Mouse (Mus musculus) heart, embryonic 14.5 days (tissue): ENCODE measurements around the gene Tbc1d9b. TPM values are rescaled to one million over a fixed set of nuclear protein-coding genes. Genes with fewer than 3 reads are reported as not detected.
A peak's percentile ranks its signal among the peaks of the same experiment; 100 is the strongest.

Source experiments
- ATAC-seq: fragments of 200-750 bp; cut with Nextera tagmentation; 2 replicates; pipeline ENCODE4 v1.8.0; 2017; ENCODE audit warnings: low read depth, moderate TSS enrichment; ENCODE audit not compliant: insufficient number of reproducible peaks, insufficient read depth, low FRiP score
- H3K27ac ChIP-seq, 2 experiments: fragments of 200-500 bp in 1 of 2; fragments of 300-500 bp in 1 of 2; sonication (generic) in 1 of 2; replicated peaks in 1 of 2; 2 replicates each; pipeline ENCODE4 v1.5.1; 2012 to 2014; ENCODE audit warnings: low read depth in 2 of 2, low read length in 2 of 2, control low read depth in 1 of 2, mild to moderate bottlenecking in 1 of 2, mixed read lengths in 1 of 2; ENCODE audit not compliant: control insufficient read depth in 1 of 2, insufficient read depth in 1 of 2
- H3K27me3 ChIP-seq: fragments of 300-500 bp; sonication (generic); 2 replicates; pipeline ENCODE4 v1.6.1; 2014; ENCODE audit warnings: mild to moderate bottlenecking, low read length, control low read depth; ENCODE audit not compliant: control insufficient read depth, insufficient read depth
- H3K36me3 ChIP-seq: fragments of 300-500 bp; sonication (generic); 2 replicates; pipeline ENCODE4 v1.6.1; 2014; ENCODE audit warnings: mild to moderate bottlenecking, control low read depth, low read length, mixed read lengths; ENCODE audit not compliant: control insufficient read depth, insufficient read depth
- H3K4me1 ChIP-seq, 2 experiments: fragments of 200-500 bp in 1 of 2; fragments of 300-500 bp in 1 of 2; sonication (generic) in 1 of 2; 2 replicates each; pipeline ENCODE4 v1.6.1; 2012 to 2014; ENCODE audit warnings: low read length in 2 of 2, control low read depth in 1 of 2, mixed read lengths in 1 of 2; ENCODE audit not compliant: control insufficient read depth in 2 of 2, insufficient read depth in 2 of 2
- H3K4me2 ChIP-seq: fragments of 300-500 bp; sonication (generic); 2 replicates; pipeline ENCODE4 v1.6.1; 2014; ENCODE audit warnings: mild to moderate bottlenecking, low read length
- H3K4me3 ChIP-seq, 2 experiments: fragments of 200-500 bp in 1 of 2; fragments of 300-500 bp in 1 of 2; sonication (generic) in 1 of 2; 2 replicates each; pipeline ENCODE4 v1.5.1; 2012 to 2014; ENCODE audit warnings: low read length in 2 of 2, mild to moderate bottlenecking in 2 of 2, control low read depth in 1 of 2, low read depth in 1 of 2, moderate library complexity in 1 of 2; ENCODE audit not compliant: control insufficient read depth in 1 of 2, insufficient read depth in 1 of 2
- H3K9ac ChIP-seq: fragments of 300-500 bp; sonication (generic); 2 replicates; pipeline ENCODE4 v1.6.1; 2014; ENCODE audit warnings: mild to moderate bottlenecking, low read length
- H3K9me3 ChIP-seq: fragments of 300-500 bp; sonication (generic); 2 replicates; pipeline ENCODE4 v1.6.1; 2016; ENCODE audit warnings: low read length, control low read depth; ENCODE audit not compliant: control insufficient read depth
- whole genome bisulfite sequencing: fragments of 180-500 bp; shearing (Covaris S2); extraction: QIAGEN DNeasy Blood & Tissue Kit; methylation state at CpG from one replicate; pipeline ENCODE4 v1.1.7; 2014; 5-methylcytosine and 5-hydroxymethylcytosine counted together
- polyA plus RNA-seq: library from polyadenylated mRNA; unstranded; fragments of >200 nt; fragmentation: Nextera tagmentation; extraction: Ambion mirVana; gene quantifications from 2 replicates; pipeline ENCODE4 v1.2.1, GENCODE M21; 2014

The Tbc1d9b gene
- polyA plus RNA-seq, 1 experiment from 2014 or later = 28.7 TPM

GRCm38 (mm10) chr11:50138206-50138822 lies 7.1 kb downstream of the Tbc1d9b start:
- Histone ChIP-seq H3K36me3 (peaks cover 83% of the 10 kb centered on the region), H3K9ac (no peak overlapping the region), H3K4me3 (no peak overlapping the region), H3K9me3 (no peaks in the 10 kb centered on the region), H3K4me1 (peaks cover 0 to 3% of the 10 kb centered on the region in 2 experiments; a peak in 2 of 4 replicates), H3K4me2 (no peak overlapping the region), H3K27me3 (no peaks in the 10 kb centered on the region), H3K27ac (no peak overlapping the region)
- ATAC-seq = no peak
- WGBS = 62% methylated on average over 10 of the region's 10 CpGs

- WGBS = 76% methylated on average over 7 of the region's 7 CpGs
- Histone ChIP-seq H3K4me3 (no peak overlapping the region), H3K27me3 (no peaks in the 10 kb centered on the region), H3K4me2 (no peak overlapping the region), H3K9me3 (no peaks in the 10 kb centered on the region), H3K36me3 (peaks cover 91% of the 10 kb centered on the region), H3K9ac (no peak overlapping the region), H3K4me1 (no peaks in the 10 kb centered on the region), H3K27ac (no peak overlapping the region)
- no peak for ATAC-seq
These were observed 8.4 kb downstream of the Tbc1d9b start for GRCm38 (mm10) chr11:50139571-50139970.

GRCm38 (mm10) chr11:50145529-50145928 lies 14.3 kb downstream of the Tbc1d9b start:
- WGBS = 78% methylated on average over 3 of the region's 3 CpGs
- H3K9ac ChIP-seq = no peak overlapping the region
- H3K9me3 ChIP-seq = no peaks in the 10 kb centered on the region
- no peak overlapping the region for H3K27ac ChIP-seq
- ATAC-seq = no peak
- peaks cover 11 to 12% of the 10 kb centered on the region in 2 experiments for H3K4me1 ChIP-seq
- no peaks in the 10 kb centered on the region for H3K27me3 ChIP-seq
- peaks cover 83% of the 10 kb centered on the region for H3K36me3 ChIP-seq
- no peak overlapping the region for H3K4me2 ChIP-seq
- H3K4me3 ChIP-seq = no peak overlapping the region

- Histone ChIP-seq H3K4me3 (no peak overlapping the region), H3K4me2 (no peak overlapping the region), H3K27me3 (no peaks in the 10 kb centered on the region), H3K9me3 (no peaks in the 10 kb centered on the region), H3K27ac (no peak overlapping the region), H3K9ac (no peak overlapping the region), H3K36me3 (peaks cover 83% of the 10 kb centered on the region), H3K4me1 (peaks cover 11 to 12% of the 10 kb centered on the region in 2 experiments)
- no peak for ATAC-seq
- 96% methylated on average over 13 of the region's 13 CpGs for WGBS
These were observed 14.9 kb downstream of the Tbc1d9b start for GRCm38 (mm10) chr11:50146121-50146520.

- H3K9ac ChIP-seq = peak overlapping the region; percentile 41; the same call in 1 of the 2 replicates
- no peaks in the 10 kb centered on the region for H3K9me3 ChIP-seq
- no peak overlapping the region for H3K4me3 ChIP-seq
- WGBS = 26% methylated on average over 9 of the region's 9 CpGs
- H3K27ac ChIP-seq = peak overlapping the region; percentile 20 to 75
- H3K27me3 ChIP-seq = no peaks in the 10 kb centered on the region
- H3K4me2 ChIP-seq = peak overlapping the region; percentile 29; the same call in 1 of the 2 replicates
- peak; percentile 44; the same call in 1 of the 2 replicates for ATAC-seq
- peaks cover 83% of the 10 kb centered on the region for H3K36me3 ChIP-seq
- peaks cover 11 to 12% of the 10 kb centered on the region in 2 experiments for H3K4me1 ChIP-seq
These were observed 16.2 kb downstream of the Tbc1d9b start for GRCm38 (mm10) chr11:50147267-50147957.

- H3K9ac ChIP-seq = no peak overlapping the region
- no peaks in the 10 kb centered on the region for H3K9me3 ChIP-seq
- H3K4me3 ChIP-seq = no peak overlapping the region
- H3K36me3 ChIP-seq = peaks cover 83% of the 10 kb centered on the region
- H3K4me1 ChIP-seq = peaks cover 11 to 12% of the 10 kb centered on the region in 2 experiments
- no peaks in the 10 kb centered on the region for H3K27me3 ChIP-seq
- no peak for ATAC-seq
- H3K4me2 ChIP-seq = no peak overlapping the region
- 92% methylated on average over 11 of the region's 11 CpGs for WGBS
- peak overlapping the region in 1 of 2 experiments; percentile 75; a peak in 2 of 4 replicates for H3K27ac ChIP-seq
These were observed 16.8 kb downstream of the Tbc1d9b start for GRCm38 (mm10) chr11:50147958-50148476.

- H3K36me3 ChIP-seq = peaks cover 84% of the 10 kb centered on the region
- H3K9ac ChIP-seq = no peak overlapping the region
- H3K4me3 ChIP-seq = no peak overlapping the region
- H3K9me3 ChIP-seq = no peaks in the 10 kb centered on the region
- no peak for ATAC-seq
- WGBS = 87% methylated on average over 7 of the region's 7 CpGs
- no peak overlapping the region for H3K4me2 ChIP-seq
- H3K4me1 ChIP-seq = peaks cover 11 to 12% of the 10 kb centered on the region in 2 experiments
- no peaks in the 10 kb centered on the region for H3K27me3 ChIP-seq
- no peak overlapping the region for H3K27ac ChIP-seq
These were observed 18.0 kb downstream of the Tbc1d9b start for GRCm38 (mm10) chr11:50149200-50149599.
